Mouse (Mus musculus) Patski (cell line): ENCODE measurements around the gene Cmss1. TPM values are rescaled to one million over a fixed set of nuclear protein-coding genes. Genes with fewer than 3 reads are reported as not detected.

Source experiments
- ATAC-seq: fragments of 100-300 bp; one replicate; pipeline ENCODE4 v1.8.0; 2021
- CTCF ChIA-PET: fragments of 350-600 bp; sonication (Branson Sonifier 250); formaldehyde crosslinking; loops from one replicate; lab custom pipeline; 2022; ENCODE audit warnings: inconsistent platforms; lab: Charles Lee
- POLR2A ChIA-PET: fragments of 350-600 bp; sonication (Branson Sonifier 250); formaldehyde crosslinking; loops from one replicate; lab custom pipeline; 2022; ENCODE audit warnings: antibody characterized with exemption, inconsistent platforms; lab: Charles Lee
- DNase-seq: peaks from one replicate; pipeline ENCODE4 v3.0.0-alpha.2; 2011; ENCODE audit warnings: low read depth, low spot score
- H3K27me3 ChIP-seq: fragments of 371-371 bp; one replicate; pipeline ENCODE4 v1.5.1; 2021
- CTCF ChIP-seq: fragments of 100-300 bp; IDR thresholded peaks from one replicate; pipeline ENCODE4 v1.5.1; 2021
- in situ Hi-C: fragments of 300-500 bp; cut with MboI; formaldehyde crosslinking; loops from 3 replicates; pipeline ENCODE4 v1.11.1; 2018; ENCODE audit warnings: low pct_unique_long_range_greater_than_20kb, mixed read lengths
- polyA plus RNA-seq: library from polyadenylated mRNA; unstranded; gene quantifications from one replicate; pipeline ENCODE4 v1.2.3, GENCODE M21; 2021

Gene Cmss1
- polyA plus RNA-seq, 1 experiment from 2014 or later, result 13.8 TPM

DNA sequence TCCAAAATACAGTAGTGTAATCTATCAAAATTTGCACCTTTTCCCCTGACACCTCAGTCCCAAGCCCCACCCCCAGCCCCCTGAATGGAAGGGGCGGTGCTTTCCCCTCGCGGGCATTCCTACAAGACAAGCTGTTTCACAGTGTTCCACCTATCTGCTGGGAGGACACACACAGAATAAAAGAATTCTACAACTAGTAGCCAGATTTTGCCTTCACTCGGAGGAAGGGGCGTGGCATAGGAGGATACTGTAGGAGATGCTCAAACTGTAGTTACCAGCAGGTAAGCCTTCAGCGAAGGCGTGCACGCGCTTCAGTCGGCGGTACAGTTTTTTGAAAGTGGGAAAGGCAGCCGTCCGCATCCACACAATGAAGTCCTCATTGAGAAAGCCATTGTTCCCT is 336.9 kb downstream of the Cmss1 start:
- POLR2A ChIA-PET, result no interaction called here
- TF ChIP-seq CTCF, result no peak
- ATAC-seq (no peak), DNase-seq (no peak)
- H3K27me3 ChIP-seq, result no peaks in the 10 kb centered on the region
- in situ Hi-C loops, result no loop called here
- CTCF ChIA-PET, result no interaction called here

DNA sequence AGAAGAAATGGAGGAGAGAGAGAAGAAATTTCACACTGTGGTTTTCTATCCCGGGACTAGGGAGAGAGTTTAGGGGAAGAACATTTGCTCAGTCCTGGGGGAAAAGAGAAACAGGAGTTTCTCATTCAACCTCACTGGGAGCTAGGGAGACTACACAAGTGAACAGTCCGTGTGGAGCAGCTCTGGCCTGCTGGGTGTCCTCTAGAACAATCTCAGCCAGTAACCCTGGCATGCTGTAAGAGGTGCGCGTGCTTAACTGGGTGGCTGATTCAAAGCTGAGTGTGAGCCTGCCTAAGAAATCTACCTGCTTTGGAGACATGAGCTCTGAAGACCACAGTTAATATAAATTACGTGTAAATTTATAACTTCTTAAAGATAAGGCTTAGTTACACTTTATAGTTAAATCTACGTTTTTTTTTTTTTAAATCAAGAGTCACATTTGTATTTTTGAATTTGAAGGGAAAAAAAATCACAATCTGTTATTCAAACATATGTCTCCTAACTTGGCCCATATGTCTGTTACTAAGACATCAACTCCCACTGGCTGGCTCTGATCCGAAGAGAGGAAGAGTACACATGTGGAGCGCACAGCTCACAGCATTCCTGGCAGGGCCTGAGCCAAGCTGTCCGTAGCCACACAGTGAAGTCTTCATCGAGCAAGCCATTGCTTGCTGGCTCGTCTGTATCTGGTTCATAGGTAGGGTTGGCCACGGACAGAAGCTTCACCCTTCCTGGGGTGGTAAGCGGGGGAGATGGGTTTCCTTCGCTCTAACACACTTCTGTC is 338.4 kb downstream of the Cmss1 start:
- in situ Hi-C loops, result no loop called here
- no peaks in the 10 kb centered on the region for H3K27me3 ChIP-seq
- no peak for ATAC-seq
- no peak for TF ChIP-seq CTCF
- ChIA-PET CTCF (interaction anchor here (1.8 kb wide), 1 partner anchor 9 kb away, joined by 5 read pairs; no protein-coding TSS in a partner anchor), POLR2A (interaction anchor here (0.7 kb wide), 1 partner anchor 163 kb away, joined by 3 read pairs; no protein-coding TSS in a partner anchor)
- no peak for DNase-seq

DNA sequence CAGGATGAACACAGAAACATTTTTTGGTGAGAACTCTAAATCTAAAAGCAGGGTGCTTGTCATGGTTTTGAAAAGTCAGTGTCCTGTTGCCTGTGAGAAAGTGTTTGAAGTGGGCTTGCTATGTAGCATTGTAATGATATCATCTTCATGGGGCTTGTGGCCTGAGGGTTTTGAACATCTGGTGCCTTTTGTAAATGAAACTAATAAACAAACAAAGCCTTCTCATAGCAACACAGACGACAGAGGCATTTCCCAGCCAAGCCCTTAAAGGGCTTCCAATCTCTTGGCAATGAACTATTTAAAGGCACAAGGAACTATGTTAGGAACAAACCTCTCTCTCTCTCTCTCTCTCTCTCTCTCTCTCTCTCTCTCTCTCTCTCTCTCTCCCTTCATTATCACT is 339.6 kb downstream of the Cmss1 start:
- no peak for DNase-seq
- in situ Hi-C loops, result no loop called here
- ATAC-seq, result no peak
- no peaks in the 10 kb centered on the region for H3K27me3 ChIP-seq
- POLR2A ChIA-PET, result no interaction called here
- CTCF ChIA-PET, result no interaction called here
- TF ChIP-seq CTCF, result no peak

DNA sequence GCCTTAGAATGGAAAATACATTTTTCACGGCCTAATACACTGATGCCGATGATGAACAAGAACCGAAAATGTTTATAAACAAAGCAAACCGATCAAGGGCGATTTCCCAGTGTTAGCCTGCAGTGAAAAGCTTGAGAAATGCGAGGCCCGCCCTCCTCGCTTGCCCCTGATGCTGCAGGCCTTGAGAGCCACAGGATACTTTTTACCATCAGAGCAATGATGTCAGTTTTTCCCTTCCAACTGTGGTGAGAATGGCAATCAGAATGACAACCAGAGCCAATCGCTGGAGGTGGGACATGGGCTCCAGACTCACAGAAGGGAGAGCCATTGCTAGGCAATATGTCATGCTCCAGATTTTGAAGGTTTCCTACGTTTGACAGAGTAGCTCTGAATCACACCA is 346.5 kb downstream of the Cmss1 start:
- ChIA-PET CTCF (interaction anchor here (0.9 to 1.4 kb wide), 2 partner anchors 8 to 14 kb away, joined by 3 to 5 read pairs; no protein-coding TSS in a partner anchor), POLR2A (no interaction called here)
- in situ Hi-C loops, result no loop called here
- ATAC-seq (no peak), DNase-seq (no peak)
- H3K27me3 ChIP-seq, result no peaks in the 10 kb centered on the region
- TF ChIP-seq CTCF, result no peak

DNA sequence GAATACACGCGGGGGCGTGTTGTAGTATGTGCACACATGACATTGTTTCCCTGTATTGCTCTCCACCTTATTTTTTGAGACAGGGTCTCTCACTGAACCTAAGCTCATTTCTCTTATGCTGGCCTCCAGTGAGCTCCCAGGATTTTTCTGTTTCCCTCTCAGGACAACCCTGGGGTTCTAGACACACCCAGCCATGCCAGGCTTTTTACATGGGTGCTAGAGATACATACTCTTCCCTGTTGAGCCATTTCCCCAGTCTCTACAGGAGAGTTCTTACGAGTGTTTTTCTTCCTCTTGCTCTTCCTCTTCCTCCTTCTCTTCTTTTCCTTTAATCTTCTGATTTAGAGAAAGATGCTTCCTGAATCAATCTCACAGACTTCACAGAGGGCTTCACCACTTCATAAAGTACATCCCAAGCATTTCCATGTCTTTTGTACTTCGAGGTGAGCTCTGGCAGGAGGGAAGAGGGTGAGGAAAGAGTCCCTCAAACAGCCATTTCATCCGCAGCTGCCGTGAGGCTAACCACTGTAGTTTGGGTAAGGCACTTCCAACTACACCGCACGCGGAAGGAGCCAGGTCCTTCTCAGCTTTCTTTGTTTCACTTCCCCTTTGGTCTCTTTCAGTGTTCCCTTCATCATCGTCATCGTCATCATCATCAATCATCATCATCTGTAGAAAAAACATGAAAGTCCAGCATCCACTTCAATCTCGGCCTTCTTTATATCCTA is 347.1 kb downstream of the Cmss1 start:
- ChIA-PET POLR2A (no interaction called here), CTCF (interaction anchor here (0.9 to 1.7 kb wide), 3 partner anchors 9 to 16 kb away, joined by 3 to 5 read pairs (median 4); no protein-coding TSS in a partner anchor)
- ATAC-seq (no peak), DNase-seq (no peak)
- TF ChIP-seq CTCF, result no peak
- in situ Hi-C loops, result no loop called here
- no peaks in the 10 kb centered on the region for H3K27me3 ChIP-seq

Other genes with a start within 250 kb of the Cmss1 start
- 36.6 TPM for gene Col8a1, start 147.9 kb upstream of the Cmss1 start, polyA plus RNA-seq